Mouse (Mus musculus): Measurements from ENCODE around the gene Gm21190.
"Not testable (repeated sequence)": the region's sequence is repeated elsewhere in the genome, so short reads cannot be mapped to it uniquely, and the experiment has no call there.

Gm21190 gene

GRCm38 (mm10) chr5:15490934-15491333 lies 38.1 kb downstream of the Gm21190 start:
- not testable (repeated sequence) for DNase-seq (ENCODE audit: low read depth, low spot score)

- DNase-seq (ENCODE audit: low read depth, low spot score), result no peak
Observed at GRCm38 (mm10) chr5:15488743-15489142, 40.3 kb downstream of the Gm21190 start.

GRCm38 (mm10) chr5:15484616-15485015 lies 44.4 kb downstream of the Gm21190 start:
- not testable (repeated sequence) for DNase-seq (ENCODE audit: low read depth, low spot score)

GRCm38 (mm10) chr5:15483576-15483975 lies 45.4 kb downstream of the Gm21190 start:
- not testable (repeated sequence) for DNase-seq (ENCODE audit: low read depth, low spot score)

GRCm38 (mm10) chr5:15482815-15483214 lies 46.2 kb downstream of the Gm21190 start:
- not testable (repeated sequence) for DNase-seq (ENCODE audit: low read depth, low spot score)

- DNase-seq (ENCODE audit: low read depth, low spot score), result not testable (repeated sequence)
Observed at GRCm38 (mm10) chr5:15476423-15476822, 52.6 kb downstream of the Gm21190 start, which contains the start of gene Gm21149. Gene Gm21149 (minus strand): TSS chr5:15476523.

Data from c-Kit-negative CD71-positive TER-119-positive erythroid progenitor cells, embryonic 14.5 days (primary cell).